Mouse (Mus musculus) CH12.LX (cell line): ENCODE measurements around the gene Lyl1. TPM values are rescaled to one million over a fixed set of nuclear protein-coding genes. Genes with fewer than 3 reads are reported as not detected.
"Not testable (repeated sequence)": the region's sequence is repeated elsewhere in the genome, so short reads cannot be mapped to it uniquely, and the experiment has no call there.

ENCODE experiments used
- DNase-seq: peaks from one replicate; pipeline ENCODE4 v3.0.0-alpha.2; 2013; ENCODE audit errors: extremely low read depth
- H3K27ac ChIP-seq: 2 replicates; pipeline ENCODE4 v1.5.1; 2012; ENCODE audit warnings: low read depth, mild to moderate bottlenecking, control low read depth, moderate library complexity; ENCODE audit not compliant: insufficient read depth
- H3K27me3 ChIP-seq: replicated peaks from 2 replicates; pipeline ENCODE3; 2012; ENCODE audit warnings: inconsistent platforms
- H3K36me3 ChIP-seq, 2 experiments: replicated peaks in 1 of 2; 2 replicates each; pipeline versions ENCODE3 to v1.6.1; 2012; ENCODE audit warnings: inconsistent platforms in 1 of 2, low read length in 1 of 2, mild to moderate bottlenecking in 1 of 2, mixed read lengths in 1 of 2, moderate library complexity in 1 of 2; ENCODE audit not compliant: control insufficient read depth in 1 of 2, insufficient read depth in 1 of 2
- H3K4me1 ChIP-seq, 2 experiments: 2 replicates each; pipeline ENCODE4 v1.6.1; 2012; ENCODE audit warnings: inconsistent platforms in 1 of 2, moderate library complexity in 1 of 2; ENCODE audit not compliant: insufficient read depth in 2 of 2, control insufficient read depth in 1 of 2
- H3K4me2 ChIP-seq: 2 replicates; pipeline ENCODE4 v1.6.1; 2012; ENCODE audit warnings: low read depth, mild to moderate bottlenecking, control low read depth; ENCODE audit not compliant: poor library complexity, insufficient read depth, severe bottlenecking
- H3K4me3 ChIP-seq, 3 experiments: fragments of 150-350 bp in 1 of 3; sonication (generic) in 1 of 3; replicated peaks in 1 of 3; 2 replicates each; pipeline versions ENCODE3 to v1.5.1; 2011 to 2012; ENCODE audit warnings: low read depth in 2 of 3, low read length in 2 of 3, mild to moderate bottlenecking in 2 of 3, moderate library complexity in 2 of 3, control low read depth in 1 of 3, improper control_type of control experiment in 1 of 3, inconsistent platforms in 1 of 3, mixed read lengths in 1 of 3; ENCODE audit not compliant: poor library complexity in 1 of 3
- H3K79me2 ChIP-seq: replicated peaks from 2 replicates; pipeline ENCODE4 v1.6.1; 2012; ENCODE audit warnings: mild to moderate bottlenecking, moderate library complexity; ENCODE audit not compliant: control insufficient read depth, poor library complexity, insufficient read depth, severe bottlenecking; ENCODE audit errors: extremely low read depth
- H3K9ac ChIP-seq: 2 replicates; pipeline ENCODE4 v1.6.1; 2012; ENCODE audit warnings: low read depth, mild to moderate bottlenecking, control low read depth, moderate library complexity; ENCODE audit not compliant: insufficient read depth
- H3K9me3 ChIP-seq: replicated peaks from 2 replicates; pipeline ENCODE3; 2012; ENCODE audit warnings: low read length, inconsistent platforms, mixed read lengths
- BHLHE40 ChIP-seq: IDR thresholded peaks from 2 replicates; pipeline ENCODE4 v1.6.1; 2011; ENCODE audit warnings: mild to moderate bottlenecking, low read depth, low read length, improper control_type of control experiment
- CHD2 ChIP-seq: IDR thresholded peaks from 2 replicates; pipeline ENCODE4 v1.6.1; 2011; ENCODE audit warnings: low read length, improper control_type of control experiment
- CTCF ChIP-seq, 2 experiments: IDR thresholded peaks in 1 of 2; conservative IDR thresholded peaks in 1 of 2; 2 replicates each; pipeline ENCODE4 v1.5.1; 2011 to 2012; ENCODE audit warnings: low read depth in 2 of 2, low read length in 2 of 2, improper control_type of control experiment in 1 of 2, inconsistent platforms in 1 of 2, mild to moderate bottlenecking in 1 of 2, moderate library complexity in 1 of 2
- ETS1 ChIP-seq: conservative IDR thresholded peaks from 2 replicates; pipeline ENCODE4 v1.6.1; 2012; ENCODE audit warnings: low read depth, mild to moderate bottlenecking, inconsistent platforms, low read length, improper control_type of control experiment, moderate library complexity
- MAZ ChIP-seq: IDR thresholded peaks from 2 replicates; pipeline ENCODE4 v1.6.1; 2012; ENCODE audit warnings: low read depth, mild to moderate bottlenecking, inconsistent platforms, low read length, improper control_type of control experiment, moderate library complexity
- MEF2A ChIP-seq: IDR thresholded peaks from 2 replicates; pipeline ENCODE4 v1.6.1; 2014; ENCODE audit warnings: low read depth, mild to moderate bottlenecking, inconsistent platforms, low read length, improper control_type of control experiment, borderline replicate concordance
- POLR2AphosphoS2 ChIP-seq: IDR thresholded peaks from 2 replicates; pipeline ENCODE4 v1.6.1; 2011; ENCODE audit warnings: low read depth, low read length, improper control_type of control experiment
- TCF12 ChIP-seq: IDR thresholded peaks from 2 replicates; pipeline ENCODE4 v1.6.1; 2014; ENCODE audit warnings: low read depth, mild to moderate bottlenecking, inconsistent platforms, low read length, improper control_type of control experiment
- USF1 ChIP-seq: IDR thresholded peaks from 2 replicates; pipeline ENCODE4 v1.6.1; 2014; ENCODE audit warnings: low read depth, mild to moderate bottlenecking, inconsistent platforms, low read length, improper control_type of control experiment
- USF2 ChIP-seq: conservative IDR thresholded peaks from 2 replicates; pipeline ENCODE4 v1.6.1; 2011; ENCODE audit warnings: low read depth, low read length, improper control_type of control experiment
- ZC3H11A ChIP-seq: IDR thresholded peaks from 2 replicates; pipeline ENCODE4 v1.6.1; 2012; ENCODE audit warnings: low read depth, mild to moderate bottlenecking, inconsistent platforms, low read length, improper control_type of control experiment
- dilution Hi-C: fragments of 300-500 bp; cut with MboI; formaldehyde crosslinking; loops from 2 replicates; pipeline ENCODE4 v1.14.3; 2020; ENCODE audit warnings: low sequenced_read_pairs; ENCODE audit not compliant: extremely low pct_unique_long_range_greater_than_20kb, extremely low pct_ligation_motif_present
- in situ Hi-C: fragments of 300-500 bp; cut with MboI; formaldehyde crosslinking; loops from 3 replicates; pipeline ENCODE4 v1.14.3; 2019; ENCODE audit warnings: low sequenced_read_pairs, low pct_ligation_motif_present, low pct_unique_long_range_greater_than_20kb, mixed read lengths
- polyA plus RNA-seq: library from polyadenylated mRNA; unstranded; fragments of >175 nt; gene quantifications from 2 replicates; pipeline ENCODE4 v1.2.1, GENCODE M21; 2012; ENCODE audit warnings: low read depth; ENCODE audit not compliant: insufficient read length
- total RNA-seq, 2 experiments: library from RNA; depleted of rRNA; stranded (reverse); fragments of 300-350 nt in 1 of 2; fragments of >200 nt in 1 of 2; gene quantifications; 2 replicates each; pipeline ENCODE4 v1.2.3; 2012 to 2014

The Lyl1 gene
- total and polyA plus RNA-seq, 3 experiments, result 20.6 to 53.2 (median 38.5) TPM

GRCm38 (mm10) chr8:84668731-84669485 is 32.3 kb upstream of the Lyl1 start:
- no peak overlapping the region for H3K4me3 ChIP-seq
- H3K27ac ChIP-seq, result no peak overlapping the region
- no peak overlapping the region for H3K4me2 ChIP-seq
- no peaks in the 10 kb centered on the region for H3K9me3 ChIP-seq
- no peak for TF ChIP-seq USF1
- TF ChIP-seq USF2, result no peak
- no peak for TF ChIP-seq CTCF (conservative IDR thresholded peaks at IDR 0.05 in 1 of 2, IDR thresholded peaks at IDR 0.05 in 1 of 2; ENCODE audit: low read depth in 2 of 2, low read length in 2 of 2)
- TF ChIP-seq MAZ, result no peak
- TF ChIP-seq TCF12, result no peak
- no peaks in the 10 kb centered on the region for H3K27me3 ChIP-seq
- in situ Hi-C loops (no loop called here), dilution Hi-C loops (no loop called here)
- no peak for DNase-seq
- no peak overlapping the region for H3K9ac ChIP-seq
- H3K79me2 ChIP-seq, result peaks cover 3% of the 10 kb centered on the region
- peaks cover 3 to 26% of the 10 kb centered on the region in 2 experiments; a peak in 2 of 4 replicates for H3K4me1 ChIP-seq
- peaks cover 35 to 53% of the 10 kb centered on the region in 2 experiments for H3K36me3 ChIP-seq

GRCm38 (mm10) chr8:84670295-84671006 is 30.8 kb upstream of the Lyl1 start:
- dilution Hi-C loops, result not testable (repeated sequence)

DNA sequence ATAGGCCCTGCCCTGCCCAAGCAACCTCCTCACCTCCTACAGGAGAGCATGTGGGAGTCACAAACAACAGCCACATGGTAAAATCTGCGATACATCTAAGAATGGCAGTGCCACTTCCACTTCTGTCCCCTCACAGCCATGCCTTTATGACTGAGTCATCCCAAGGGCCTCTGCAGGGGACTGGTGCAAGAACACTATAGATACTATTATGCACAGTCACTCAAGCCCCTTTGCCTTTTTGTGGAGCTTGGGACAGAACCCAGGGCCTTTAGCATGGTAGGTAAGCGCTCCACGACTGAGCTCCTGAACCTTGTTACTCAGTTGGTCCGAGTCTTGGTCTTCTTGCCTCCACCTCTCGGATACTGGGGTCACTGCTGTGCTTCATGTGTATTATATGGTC is 24.0 kb upstream of the Lyl1 start:
- Histone ChIP-seq H3K9me3 (no peaks in the 10 kb centered on the region), H3K4me3 (no peak overlapping the region), H3K79me2 (peaks cover 50% of the 10 kb centered on the region), H3K9ac (no peak overlapping the region), H3K27ac (no peak overlapping the region), H3K27me3 (no peaks in the 10 kb centered on the region), H3K4me1 (peaks cover 8 to 31% of the 10 kb centered on the region in 2 experiments; a peak in 3 of 4 replicates), H3K36me3 (peaks cover 51 to 90% of the 10 kb centered on the region in 2 experiments), H3K4me2 (no peak overlapping the region)
- no peak for TF ChIP-seq MEF2A
- TF ChIP-seq ZC3H11A, result no peak
- TF ChIP-seq CHD2, result no peak
- no peak for TF ChIP-seq USF2
- no peak for TF ChIP-seq BHLHE40
- TF ChIP-seq ETS1, result no peak
- no peak for DNase-seq
- in situ Hi-C loops (no loop called here), dilution Hi-C loops (no loop called here)

More at GRCm38 (mm10) chr8:84670295-84671006, 30.8 kb upstream of the Lyl1 start:
- in situ Hi-C loops, H3K27ac ChIP-seq, H3K9ac ChIP-seq, H3K4me2 ChIP-seq, H3K27me3 ChIP-seq, H3K79me2 ChIP-seq, H3K4me3 ChIP-seq: not testable (repeated sequence)
- Histone ChIP-seq H3K36me3 (peaks cover 49 to 67% of the 10 kb centered on the region in 2 experiments), H3K4me1 (peaks cover 3 to 26% of the 10 kb centered on the region in 2 experiments; a peak in 2 of 4 replicates)
- TF ChIP-seq POLR2AphosphoS2, result 0 out of 2 replicates have a peak, but pooled peaks have one; percentile 29
- TF ChIP-seq, all 38 proteins: peak for 1; not testable (repeated sequence) for 37
- not testable (repeated sequence) for H3K9me3 ChIP-seq, DNase-seq
